Mouse (Mus musculus) kidney, adult 11 months (tissue): ENCODE data around the gene Prrg2.
"Not testable (repeated sequence)": the region's sequence is repeated elsewhere in the genome, so short reads cannot be mapped to it uniquely, and the experiment has no call there.

ENCODE experiments used
- DNase-seq: peaks from one replicate; pipeline ENCODE4 v3.0.0; 2022

Prrg2 gene

GRCm38 (mm10) chr7:45028351-45028750, 34.1 kb downstream of the Prrg2 start:
- DNase-seq, result no peak

GRCm38 (mm10) chr7:45027761-45028160, 34.7 kb downstream of the Prrg2 start:
- DNase-seq, result no peak

GRCm38 (mm10) chr7:45026256-45026655, 36.2 kb downstream of the Prrg2 start:
- no peak for DNase-seq

GRCm38 (mm10) chr7:45025601-45026220, 36.8 kb downstream of the Prrg2 start:
- no peak for DNase-seq

- DNase-seq, result no peak
These were observed 37.9 kb downstream of the Prrg2 start for GRCm38 (mm10) chr7:45024281-45025248.

- DNase-seq, result not testable (repeated sequence)
These were observed 38.8 kb downstream of the Prrg2 start for GRCm38 (mm10) chr7:45023711-45024110.

- no peak for DNase-seq
These were observed 42.3 kb downstream of the Prrg2 start for GRCm38 (mm10) chr7:45020225-45020624.

- peak; percentile 76 for DNase-seq
These were observed 43.4 kb downstream of the Prrg2 start for GRCm38 (mm10) chr7:45019031-45019571.

- peak; percentile 99 for DNase-seq
These were observed 45.0 kb downstream of the Prrg2 start, which contains the start of gene Rras for GRCm38 (mm10) chr7:45017242-45018061. Gene Rras, plus strand, starts transcription at chr7:45017961.

- no peak for DNase-seq
These were observed 45.7 kb downstream of the Prrg2 start for GRCm38 (mm10) chr7:45016761-45017160.

- peak; percentile 100 for DNase-seq
These were observed 46.4 kb downstream of the Prrg2 start, which contains the start of gene Scaf1 for GRCm38 (mm10) chr7:45015957-45016612. Gene Scaf1, minus strand, starts transcription at chr7:45016363.

- DNase-seq, result no peak
These were observed 47.0 kb downstream of the Prrg2 start for GRCm38 (mm10) chr7:45015344-45015956.

GRCm38 (mm10) chr7:45014096-45014451, 48.4 kb downstream of the Prrg2 start:
- no peak for DNase-seq

- DNase-seq, result no peak
These were observed 48.9 kb downstream of the Prrg2 start for GRCm38 (mm10) chr7:45013366-45014095.

- DNase-seq, result no peak
These were observed 49.7 kb downstream of the Prrg2 start for GRCm38 (mm10) chr7:45012824-45013223.

GRCm38 (mm10) chr7:45012011-45012410, 50.5 kb downstream of the Prrg2 start:
- DNase-seq, result no peak

GRCm38 (mm10) chr7:45008411-45008810, 54.1 kb downstream of the Prrg2 start:
- DNase-seq, result no peak

GRCm38 (mm10) chr7:45007846-45008245, 54.6 kb downstream of the Prrg2 start:
- no peak for DNase-seq

- DNase-seq, result no peak
These were observed 55.3 kb downstream of the Prrg2 start for GRCm38 (mm10) chr7:45007141-45007540.

GRCm38 (mm10) chr7:45006503-45006902, 56.0 kb downstream of the Prrg2 start:
- DNase-seq, result no peak
